Mouse (Mus musculus) hindbrain, postnatal 0 days (tissue): Measurements from ENCODE around the gene Rhox3h. TPM values are rescaled to one million over a fixed set of nuclear protein-coding genes. Genes with fewer than 3 reads are reported as not detected.
"Not testable (repeated sequence)": the region's sequence is repeated elsewhere in the genome, so short reads cannot be mapped to it uniquely, and the experiment has no call there.

Experiments
- ATAC-seq: fragments of 200-750 bp; cut with Nextera tagmentation; 2 replicates; pipeline ENCODE4 v1.8.0; 2017; ENCODE audit warnings: mild to moderate bottlenecking, moderate TSS enrichment, moderate library complexity
- DNase-seq: peaks from one replicate; pipeline ENCODE4 v3.0.0-alpha.2; 2015; ENCODE audit warnings: low spot score
- H3K27ac ChIP-seq: fragments of 300-500 bp; sonication (generic); 2 replicates; pipeline ENCODE4 v1.5.1; 2014; ENCODE audit warnings: mild to moderate bottlenecking
- H3K27me3 ChIP-seq: fragments of 300-500 bp; sonication (generic); 2 replicates; pipeline ENCODE4 v1.6.1; 2014; ENCODE audit warnings: low read length, mixed read lengths; ENCODE audit not compliant: insufficient read depth
- H3K36me3 ChIP-seq: fragments of 300-500 bp; sonication (generic); 2 replicates; pipeline ENCODE4 v1.6.1; 2014; ENCODE audit warnings: low read length, mixed read lengths; ENCODE audit not compliant: insufficient read depth
- H3K4me1 ChIP-seq: fragments of 300-500 bp; sonication (generic); 2 replicates; pipeline ENCODE4 v1.6.1; 2014; ENCODE audit warnings: antibody characterized with exemption, low read length, mixed read lengths; ENCODE audit not compliant: insufficient read depth
- H3K4me2 ChIP-seq: fragments of 300-500 bp; sonication (generic); 2 replicates; pipeline ENCODE4 v1.6.1; 2014; ENCODE audit warnings: low read depth, mild to moderate bottlenecking, low read length, moderate library complexity, mixed read lengths
- H3K4me3 ChIP-seq: fragments of 300-500 bp; sonication (generic); 2 replicates; pipeline ENCODE4 v1.5.1; 2014; ENCODE audit warnings: low read length
- H3K9ac ChIP-seq: fragments of 300-500 bp; sonication (generic); replicated peaks from 2 replicates; pipeline ENCODE4 v1.6.1; 2014; ENCODE audit warnings: mild to moderate bottlenecking, low read length, moderate library complexity, mixed read lengths
- H3K9me3 ChIP-seq: fragments of 300-500 bp; sonication (generic); 2 replicates; pipeline ENCODE4 v1.6.1; 2016; ENCODE audit warnings: low read length, mixed read lengths
- CTCF ChIP-seq: IDR thresholded peaks from 2 replicates; pipeline ENCODE4 v1.5.1; 2016; ENCODE audit warnings: antibody characterized with exemption, control low read depth, low read depth
- whole genome bisulfite sequencing: fragments of 180-500 bp; shearing (Covaris S2); extraction: QIAGEN DNeasy Blood & Tissue Kit; methylation state at CpG from one replicate; pipeline ENCODE4 v1.1.7; 2014; 5-methylcytosine and 5-hydroxymethylcytosine counted together
- polyA plus RNA-seq: library from polyadenylated mRNA; unstranded; fragments of >200 nt; fragmentation: Nextera tagmentation; extraction: Ambion mirVana; gene quantifications from 2 replicates; pipeline ENCODE4 v1.2.1, GENCODE M21; 2015
- total RNA-seq: library from RNA; depleted of rRNA; stranded (reverse); fragments of >200 nt; gene quantifications from 2 replicates; pipeline ENCODE4 v1.2.3, GENCODE M21; 2014; rRNA removed

Gene Rhox3h
- not detected in 2 replicates for total RNA-seq
- polyA plus RNA-seq, result not detected in 2 replicates

DNA sequence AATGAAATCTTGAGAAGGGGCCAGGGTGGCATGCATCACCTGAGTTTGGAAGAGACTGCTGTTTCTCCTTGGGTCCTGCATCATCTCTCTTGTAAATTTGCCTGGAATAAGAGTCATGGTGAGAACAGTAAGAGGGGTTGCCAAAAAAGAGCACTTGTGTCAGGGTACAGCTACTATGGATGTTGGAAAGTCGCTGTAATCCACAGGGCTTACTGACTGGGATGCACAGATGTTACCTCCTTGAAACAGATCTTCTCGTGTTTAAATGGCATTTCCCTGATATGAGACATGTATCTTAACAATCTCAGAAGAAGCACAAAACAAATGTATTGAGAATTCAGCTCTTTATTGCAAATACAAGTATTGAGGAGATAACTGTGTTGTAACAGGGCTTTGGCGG, at the start of gene Rhox3h:
Gene Rhox3h (minus strand): TSS at position 101 of the 400 bp plus-strand sequence.
- not testable (repeated sequence) for H3K9ac ChIP-seq, H3K4me2 ChIP-seq, H3K4me3 ChIP-seq, ATAC-seq, DNase-seq, H3K27ac ChIP-seq, H3K27me3 ChIP-seq, H3K36me3 ChIP-seq, H3K4me1 ChIP-seq, H3K9me3 ChIP-seq
- 92% methylated on average over 1 of the region's 3 CpGs for WGBS

- 76% methylated on average over 3 of the region's 3 CpGs for WGBS
- no peak overlapping the region for H3K9ac ChIP-seq
Observed at GRCm38 (mm10) chrX:37701821-37702387, 33.3 kb upstream of the Rhox3h start.

DNA sequence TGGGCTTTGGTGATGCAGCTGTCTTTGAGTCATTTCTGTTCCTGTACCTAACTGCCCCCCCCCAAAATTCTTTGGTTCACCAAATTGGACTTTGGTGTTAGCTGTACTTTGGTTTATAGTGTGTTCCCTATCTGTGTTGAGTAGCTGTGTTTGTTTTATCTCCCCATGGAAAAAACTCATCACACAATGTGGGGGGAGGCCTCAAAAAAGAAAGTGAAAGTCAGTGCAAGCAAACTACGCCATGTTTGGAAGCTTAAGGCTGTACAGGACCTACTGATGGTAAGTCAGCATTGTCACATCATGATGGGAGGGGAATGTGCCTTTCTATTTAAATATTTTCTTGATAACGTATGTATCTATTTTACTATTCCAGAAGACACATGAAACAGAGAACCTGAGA, 23.7 kb upstream of the Rhox3h start:
- H3K27ac ChIP-seq, result no peak overlapping the region
- H3K27me3 ChIP-seq, result no peaks in the 10 kb centered on the region
- H3K4me2 ChIP-seq, result no peak overlapping the region
- ATAC-seq, result no peak
- DNase-seq, result no peak
- H3K4me1 ChIP-seq, result no peaks in the 10 kb centered on the region
- no peaks in the 10 kb centered on the region for H3K9me3 ChIP-seq
- 71% methylated on average over 2 of the region's 2 CpGs for WGBS
- no peak overlapping the region for H3K4me3 ChIP-seq
- H3K9ac ChIP-seq, result no peak overlapping the region
- no peaks in the 10 kb centered on the region for H3K36me3 ChIP-seq
- TF ChIP-seq CTCF, result no peak

More at GRCm38 (mm10) chrX:37701821-37702387, 33.3 kb upstream of the Rhox3h start:
- Histone ChIP-seq H3K4me1 (no peaks in the 10 kb centered on the region), H3K4me3 (no peak overlapping the region), H3K36me3 (no peaks in the 10 kb centered on the region), H3K27ac (no peak overlapping the region), H3K27me3 (no peaks in the 10 kb centered on the region), H3K9me3 (no peaks in the 10 kb centered on the region), H3K4me2 (no peak overlapping the region)
- DNase-seq (no peak), ATAC-seq (no peak)
- TF ChIP-seq CTCF, result no peak

DNA sequence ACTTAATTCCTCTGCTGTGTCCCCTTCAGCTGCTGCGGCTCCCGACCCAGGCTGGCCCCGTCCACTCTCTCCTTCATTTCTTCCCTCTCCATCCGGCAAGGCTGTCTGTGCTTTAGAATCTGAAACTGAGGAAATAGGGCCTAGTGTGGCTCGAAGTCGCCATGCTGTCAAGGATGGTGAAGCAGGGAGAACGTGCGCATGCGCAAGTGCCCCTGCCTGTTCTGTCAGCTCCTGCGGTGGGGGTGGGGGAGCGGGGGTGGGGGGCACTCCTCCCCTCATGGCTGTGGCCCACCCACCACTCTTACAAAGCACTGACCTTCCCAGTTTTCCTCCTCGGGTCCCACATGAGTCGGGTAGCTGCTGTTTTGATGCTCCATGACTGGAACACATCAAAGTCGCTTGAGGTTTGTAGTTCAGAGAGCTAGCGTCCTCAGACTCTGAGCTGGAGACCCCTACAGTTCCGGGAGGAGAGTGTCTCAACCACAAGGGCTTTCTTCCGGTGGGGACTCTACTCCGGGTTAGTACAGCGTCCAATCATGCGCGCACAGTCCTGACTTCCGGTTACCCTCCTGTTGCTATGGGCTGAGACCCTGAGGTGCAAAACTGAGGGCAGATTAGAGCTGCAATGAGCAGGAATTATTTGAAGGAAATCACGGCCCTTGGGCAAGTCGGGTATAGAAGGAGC, 14.6 kb upstream of the Rhox3h start:
- Histone ChIP-seq H3K4me3 (no peak overlapping the region), H3K27ac (no peak overlapping the region), H3K4me1 (no peaks in the 10 kb centered on the region), H3K4me2 (no peak overlapping the region), H3K9me3 (no peaks in the 10 kb centered on the region), H3K9ac (no peak overlapping the region), H3K27me3 (no peaks in the 10 kb centered on the region), H3K36me3 (no peaks in the 10 kb centered on the region)
- no peak for TF ChIP-seq CTCF
- ATAC-seq, result no peak
- no peak for DNase-seq
- WGBS, result 82% methylated on average over 24 of the region's 24 CpGs

GRCm38 (mm10) chrX:37673177-37673576, 4.6 kb upstream of the Rhox3h start, which contains the start of gene Rhox2h:
TSS of gene Rhox2h (minus strand) at chrX:37673277.
- H3K4me1 ChIP-seq, ATAC-seq, DNase-seq, H3K27ac ChIP-seq, H3K27me3 ChIP-seq, H3K36me3 ChIP-seq, H3K9ac ChIP-seq, H3K9me3 ChIP-seq, H3K4me2 ChIP-seq, H3K4me3 ChIP-seq: not testable (repeated sequence)
- 91% methylated on average over 8 of the region's 8 CpGs for WGBS

DNA sequence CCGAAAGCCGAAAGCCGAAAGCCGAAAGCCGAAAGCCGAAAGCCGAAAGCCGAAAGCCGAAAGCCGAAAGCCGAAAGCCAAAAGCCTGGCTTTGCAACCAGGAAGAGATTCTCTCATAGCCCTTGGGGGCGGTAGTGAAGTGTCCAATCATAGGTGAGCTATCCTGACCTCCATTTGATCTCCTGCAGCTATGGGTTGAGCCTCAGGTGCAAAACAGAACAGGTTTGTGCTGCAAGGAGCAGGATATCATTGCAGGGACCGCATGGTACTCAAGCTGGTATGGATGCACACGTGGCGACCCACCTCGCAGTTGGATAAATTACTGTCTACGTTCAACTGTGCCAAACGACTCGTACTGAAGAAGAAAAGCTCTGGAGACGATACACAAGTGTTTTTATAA, 17.3 kb downstream of the Rhox3h start, which contains the start of gene Rhox4g:
Gene Rhox4g (minus strand): TSS at position 101 of the 400 bp plus-strand sequence.
- WGBS, result 94% methylated on average over 16 of the region's 20 CpGs
- H3K4me2 ChIP-seq, ATAC-seq: not testable (repeated sequence)

DNA sequence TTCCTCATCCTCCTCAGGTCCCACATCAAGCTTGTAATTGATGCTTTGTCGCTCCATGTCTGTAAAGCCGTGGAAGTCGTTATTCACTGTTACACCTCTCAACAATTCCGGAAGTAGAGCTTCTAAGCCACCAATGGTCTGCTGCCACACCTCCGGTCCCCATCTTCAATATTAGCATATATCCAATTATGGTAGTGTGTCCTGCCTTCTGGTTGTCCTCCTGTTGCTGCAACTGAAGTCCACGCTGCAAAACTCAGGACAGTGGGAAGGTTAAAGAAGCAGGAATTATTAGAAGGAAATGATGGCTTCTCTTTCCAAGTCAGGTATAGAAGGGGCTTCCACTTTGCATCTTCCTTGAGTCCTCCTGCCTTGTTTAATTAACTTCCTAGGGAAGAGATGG, 25.2 kb downstream of the Rhox3h start, which contains the start of gene Rhox2g:
Gene Rhox2g (minus strand): TSS at position 101 of the 400 bp plus-strand sequence.
- H3K4me3 ChIP-seq, ATAC-seq, H3K9ac ChIP-seq, H3K27ac ChIP-seq, H3K27me3 ChIP-seq, DNase-seq, H3K4me2 ChIP-seq, H3K4me1 ChIP-seq, H3K9me3 ChIP-seq, H3K36me3 ChIP-seq: not testable (repeated sequence)
- 93% methylated on average over 6 of the region's 6 CpGs for WGBS

More for the DNA sequence above, 17.3 kb downstream of the Rhox3h start, which contains the start of gene Rhox4g:
- not testable (repeated sequence) for H3K27ac ChIP-seq, H3K9me3 ChIP-seq, H3K27me3 ChIP-seq, H3K9ac ChIP-seq, DNase-seq, H3K36me3 ChIP-seq, H3K4me3 ChIP-seq, H3K4me1 ChIP-seq

DNA sequence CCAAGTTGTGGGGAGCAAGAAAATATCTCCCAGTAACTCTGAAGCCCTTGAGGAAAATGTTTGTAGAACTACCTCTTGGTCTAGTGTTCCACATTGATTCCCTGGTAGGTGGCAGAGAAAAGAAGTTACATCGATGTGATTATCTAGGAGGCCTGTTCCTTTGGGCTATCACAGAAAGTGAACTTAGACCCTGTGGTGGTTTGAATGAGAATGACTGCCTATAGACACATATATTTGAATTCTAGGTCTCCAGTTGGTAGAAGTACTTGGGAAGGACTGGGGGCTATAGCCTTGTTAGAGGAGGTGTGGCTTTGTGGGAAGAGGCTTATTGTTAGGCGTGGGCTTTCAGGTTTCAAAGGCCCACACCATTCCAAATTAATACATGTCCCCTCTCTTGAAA, 40.1 kb downstream of the Rhox3h start, which contains the start of gene Rhox3g:
Gene Rhox3g (minus strand): TSS at position 101 of the 400 bp plus-strand sequence.
- not testable (repeated sequence) for H3K27ac ChIP-seq, H3K9me3 ChIP-seq, H3K27me3 ChIP-seq, H3K4me2 ChIP-seq, DNase-seq, H3K9ac ChIP-seq, H3K4me1 ChIP-seq, H3K36me3 ChIP-seq, ATAC-seq, H3K4me3 ChIP-seq
- WGBS, result 84% methylated on average over 2 of the region's 2 CpGs
